Mouse (Mus musculus): ENCODE data around the gene Apba2. TPM values are rescaled to one million over a fixed set of nuclear protein-coding genes. Genes with fewer than 3 reads are reported as not detected.

Apba2 gene
- total RNA-seq, 2 experiments from 2014 or later = 0.45 to 0.67 TPM

- DNase-seq = no peak
These were observed 144.5 kb downstream of the Apba2 start for GRCm38 (mm10) chr7:64646046-64646445.

GRCm38 (mm10) chr7:64648947-64649607, 147.6 kb downstream of the Apba2 start:
- no peak for DNase-seq
- intact Hi-C loops (cut with DNase I) = no loop called here

More at GRCm38 (mm10) chr7:64646046-64646445, 144.5 kb downstream of the Apba2 start:
- intact Hi-C loops (cut with DNase I) = no loop called here

- no peak for DNase-seq
- intact Hi-C loops (cut with DNase I) = no loop called here
These were observed 150.5 kb downstream of the Apba2 start for GRCm38 (mm10) chr7:64651963-64652362.

- intact Hi-C loops (cut with DNase I) = no loop called here
- DNase-seq = no peak
These were observed 155.3 kb downstream of the Apba2 start for GRCm38 (mm10) chr7:64656787-64657186.

GRCm38 (mm10) chr7:64658914-64659313, 157.4 kb downstream of the Apba2 start:
- DNase-seq = no peak
- intact Hi-C loops (cut with DNase I) = no loop called here

GRCm38 (mm10) chr7:64659328-64659727, 157.8 kb downstream of the Apba2 start:
- intact Hi-C loops (cut with DNase I) = no loop called here
- no peak for DNase-seq

GRCm38 (mm10) chr7:64662506-64662905, 161.0 kb downstream of the Apba2 start:
- intact Hi-C loops (cut with DNase I) = no loop called here
- DNase-seq = no peak

GRCm38 (mm10) chr7:64663600-64663999, 162.1 kb downstream of the Apba2 start:
- no peak for DNase-seq
- intact Hi-C loops (cut with DNase I) = no loop called here

- intact Hi-C loops (cut with DNase I) = no loop called here
- DNase-seq = no peak
These were observed 163.6 kb downstream of the Apba2 start for GRCm38 (mm10) chr7:64665120-64665519.

GRCm38 (mm10) chr7:64665716-64666298, 164.3 kb downstream of the Apba2 start:
- no peak for DNase-seq
- intact Hi-C loops (cut with DNase I) = no loop called here

GRCm38 (mm10) chr7:64667959-64668358, 166.5 kb downstream of the Apba2 start:
- DNase-seq = no peak
- intact Hi-C loops (cut with DNase I) = no loop called here

- intact Hi-C loops (cut with DNase I) = no loop called here
These were observed 178.4 kb downstream of the Apba2 start for GRCm38 (mm10) chr7:64679771-64680479.

GRCm38 (mm10) chr7:64684893-64685292, 183.4 kb downstream of the Apba2 start:
- no peak for DNase-seq
- intact Hi-C loops (cut with DNase I) = no loop called here

More at GRCm38 (mm10) chr7:64679771-64680479, 178.4 kb downstream of the Apba2 start:
- DNase-seq = no peak

- no peak for DNase-seq
- intact Hi-C loops (cut with DNase I) = no loop called here
These were observed 186.8 kb downstream of the Apba2 start for GRCm38 (mm10) chr7:64688115-64688817.

- no peak for DNase-seq
- intact Hi-C loops (cut with DNase I) = no loop called here
These were observed 190.3 kb downstream of the Apba2 start for GRCm38 (mm10) chr7:64691831-64692230.

GRCm38 (mm10) chr7:64694937-64695336, 193.4 kb downstream of the Apba2 start:
- intact Hi-C loops (cut with DNase I) = no loop called here

GRCm38 (mm10) chr7:64696521-64697281, 195.2 kb downstream of the Apba2 start:
- intact Hi-C loops (cut with DNase I) = no loop called here
- DNase-seq = no peak

More at GRCm38 (mm10) chr7:64694937-64695336, 193.4 kb downstream of the Apba2 start:
- DNase-seq = no peak

GRCm38 (mm10) chr7:64697791-64698337, 196.4 kb downstream of the Apba2 start:
- DNase-seq = no peak
- intact Hi-C loops (cut with DNase I) = no loop called here

GRCm38 (mm10) chr7:64704060-64704595, 202.6 kb downstream of the Apba2 start:
- DNase-seq = no peak
- intact Hi-C loops (cut with DNase I) = no loop called here

GRCm38 (mm10) chr7:64708176-64708575, 206.7 kb downstream of the Apba2 start:
- no peak for DNase-seq
- intact Hi-C loops (cut with DNase I) = no loop called here
